Mouse (Mus musculus) cerebellum, adult 8-10 months (tissue): Measurements from ENCODE around the gene Npw.
A peak's percentile ranks its signal among the peaks of the same experiment; 100 is the strongest.

Experiments used
- DNase-seq: peaks from one replicate; pipeline ENCODE4 v3.0.0; 2022

The Npw gene

GRCm38 (mm10) chr17:24658017-24658758, at the start of gene Npw:
Gene Npw, minus strand, starts transcription at chr17:24658457.
- no peak for DNase-seq

GRCm38 (mm10) chr17:24707801-24708425, 49.7 kb upstream of the Npw start:
- DNase-seq = no peak

- peak; percentile 91 for DNase-seq
Observed at GRCm38 (mm10) chr17:24706982-24707800, 48.9 kb upstream of the Npw start, which contains the start of gene Tbl3. Gene Tbl3, minus strand, starts transcription at chr17:24707660.

- no peak for DNase-seq
Observed at GRCm38 (mm10) chr17:24705821-24706220, 47.6 kb upstream of the Npw start.

- no peak for DNase-seq
Observed at GRCm38 (mm10) chr17:24701251-24701650, 43.0 kb upstream of the Npw start.

DNA sequence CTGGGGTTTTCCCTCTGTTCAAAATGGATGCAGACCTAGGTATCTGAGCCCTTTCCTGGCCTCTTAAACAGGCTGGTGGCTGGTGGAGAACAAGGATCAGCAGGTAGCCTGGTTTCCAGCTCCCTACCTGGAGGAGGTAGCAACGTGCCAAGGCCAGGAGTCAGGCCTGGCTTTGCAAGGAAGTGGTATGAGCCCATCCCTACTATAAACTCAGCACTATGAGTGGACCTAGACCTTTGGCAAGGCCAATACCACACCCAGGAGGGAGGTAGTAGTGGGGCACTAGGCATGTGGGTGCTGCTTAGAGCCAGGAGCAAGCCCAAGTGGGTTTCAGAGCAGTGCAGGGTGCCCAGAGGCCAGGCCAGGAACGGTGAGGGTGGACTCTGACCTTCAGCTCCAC, 41.2 kb upstream of the Npw start:
- DNase-seq = no peak

- no peak for DNase-seq
Observed at GRCm38 (mm10) chr17:24698715-24699114, 40.5 kb upstream of the Npw start.

GRCm38 (mm10) chr17:24697985-24698384, 39.7 kb upstream of the Npw start:
- DNase-seq = no peak

GRCm38 (mm10) chr17:24696011-24696697, 37.9 kb upstream of the Npw start, which contains the start of the genes Gfer and Noxo1:
Gene Gfer, minus strand, starts transcription at chr17:24696156.
Gene Noxo1, plus strand, starts transcription at chr17:24696234.
- peak; percentile 77 for DNase-seq

DNA sequence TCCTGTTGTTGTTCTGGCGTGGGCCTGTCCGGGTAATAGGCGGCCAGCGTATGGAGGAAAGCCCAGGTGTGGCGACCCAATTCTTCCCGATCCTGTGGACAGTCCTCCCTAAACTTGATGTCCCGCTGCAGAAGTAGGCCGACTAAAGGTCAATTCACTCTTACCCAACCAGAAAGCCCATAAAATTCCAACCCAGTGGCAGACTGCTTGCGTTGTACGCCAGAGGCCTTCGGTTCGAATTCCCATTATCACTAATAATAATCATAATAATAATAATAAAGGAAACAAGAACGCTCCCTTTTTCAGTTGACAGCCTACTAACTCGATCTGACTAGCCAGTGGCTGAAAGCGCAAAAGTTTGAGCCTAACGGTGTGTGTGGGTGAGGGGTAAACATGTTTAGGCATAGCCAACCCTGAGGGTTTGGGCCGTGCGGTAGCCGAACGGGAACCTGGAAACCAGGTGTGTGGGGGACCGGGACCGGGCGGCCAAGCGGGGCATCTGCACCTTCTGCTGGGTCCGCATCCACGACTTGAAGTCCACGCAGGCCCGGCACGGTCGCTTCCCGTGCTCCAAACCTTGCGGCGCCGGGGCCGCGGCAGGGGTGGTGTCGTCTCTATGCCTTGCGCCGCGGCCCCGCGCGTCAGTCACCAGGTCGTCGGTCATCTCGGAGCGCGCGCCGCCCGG, 37.2 kb upstream of the Npw start:
- DNase-seq = no peak

DNA sequence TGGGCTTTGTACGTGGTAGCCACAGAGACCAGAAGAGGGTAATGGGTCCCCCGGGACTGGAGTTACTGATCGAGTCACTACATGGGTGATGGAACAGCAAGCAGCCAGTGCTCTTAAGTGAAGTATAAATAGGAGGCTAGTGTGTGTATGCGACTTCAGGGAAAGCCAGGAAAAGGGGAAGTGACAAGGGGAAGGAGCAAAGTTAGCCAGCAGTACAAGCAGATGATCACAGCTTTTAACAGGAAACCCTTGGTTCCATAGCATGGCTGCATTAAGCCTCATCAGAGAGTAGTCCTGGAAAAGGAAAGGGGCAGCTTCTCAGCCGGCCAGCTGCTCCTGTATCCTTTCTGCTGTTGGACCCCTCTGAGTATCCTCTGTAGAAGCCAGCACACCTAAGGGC, 34.1 kb upstream of the Npw start:
- DNase-seq = no peak

- peak; percentile 60 for DNase-seq
Observed at GRCm38 (mm10) chr17:24689251-24690081, 31.2 kb upstream of the Npw start, which contains the start of gene Syngr3. Gene Syngr3, minus strand, starts transcription at chr17:24689955.

GRCm38 (mm10) chr17:24687599-24687998, 29.3 kb upstream of the Npw start:
- no peak for DNase-seq

DNA sequence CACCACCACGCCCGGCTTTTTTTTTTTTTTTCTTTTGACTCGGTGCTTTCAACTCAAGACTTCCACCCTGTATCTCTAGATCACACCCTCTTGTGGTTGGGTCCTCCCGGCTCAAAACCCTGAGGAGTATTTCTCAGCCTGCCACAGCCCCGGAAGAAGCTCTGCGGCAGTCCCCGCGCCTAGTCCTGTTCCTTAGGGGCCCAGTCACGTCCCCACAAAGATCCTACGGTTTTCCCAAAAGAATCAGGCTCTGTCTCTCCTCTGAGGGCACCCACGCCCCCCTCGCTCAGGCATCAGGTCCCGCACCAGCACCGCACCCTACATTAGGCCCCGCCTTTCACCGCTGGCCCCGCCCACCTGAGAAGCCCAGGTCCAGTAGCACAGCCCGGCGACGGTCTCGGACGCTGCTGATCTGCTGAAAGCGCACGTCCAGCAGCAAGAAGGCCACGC, 28.9 kb upstream of the Npw start:
- DNase-seq = no peak

- no peak for DNase-seq
Observed at GRCm38 (mm10) chr17:24686514-24686913, 28.3 kb upstream of the Npw start.

- DNase-seq = no peak
Observed at GRCm38 (mm10) chr17:24677500-24678080, 19.3 kb upstream of the Npw start.

GRCm38 (mm10) chr17:24676877-24677276, 18.6 kb upstream of the Npw start:
- DNase-seq = no peak

DNA sequence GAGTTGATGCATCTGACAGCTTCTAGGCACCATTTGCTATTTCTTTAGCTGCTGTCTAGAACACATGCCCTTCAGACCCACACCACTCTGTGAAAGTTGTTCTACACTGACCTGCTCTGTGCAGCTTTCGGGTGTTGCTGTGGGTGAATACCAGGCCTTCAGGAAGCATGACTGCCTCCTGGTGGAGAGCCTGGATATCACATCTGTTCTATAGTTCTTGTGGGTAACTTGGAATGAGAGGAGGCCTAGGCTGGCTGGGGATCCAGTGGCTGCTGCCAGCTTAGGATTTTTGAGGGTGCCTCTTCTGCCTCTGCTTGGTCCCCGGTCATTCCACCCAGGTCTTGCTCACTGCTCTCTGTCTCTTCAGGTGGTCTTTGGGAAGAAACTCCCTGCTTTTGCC, 17.9 kb upstream of the Npw start:
- DNase-seq = peak; percentile 71

DNA sequence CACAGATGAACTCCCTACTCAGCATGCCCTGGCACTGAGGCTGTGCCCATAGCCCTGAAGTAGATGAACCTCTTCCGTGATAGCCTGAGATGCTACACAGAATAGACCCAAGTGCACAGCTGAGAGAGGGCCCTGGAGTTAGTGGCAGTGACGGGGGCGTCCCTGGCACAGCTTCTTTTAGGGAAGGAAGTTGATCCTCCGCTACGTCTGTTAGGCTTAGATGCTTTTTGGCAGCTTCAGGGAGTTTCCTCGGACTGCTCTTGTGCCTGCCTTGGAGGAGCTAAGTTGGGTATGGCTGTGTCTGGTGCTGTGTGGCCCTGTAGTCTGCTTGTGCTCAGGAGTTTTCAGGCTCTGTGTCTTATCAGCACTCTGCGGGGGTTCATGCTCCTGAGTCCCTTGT, 16.0 kb upstream of the Npw start:
- no peak for DNase-seq

GRCm38 (mm10) chr17:24672141-24672540, 13.9 kb upstream of the Npw start:
- no peak for DNase-seq

DNA sequence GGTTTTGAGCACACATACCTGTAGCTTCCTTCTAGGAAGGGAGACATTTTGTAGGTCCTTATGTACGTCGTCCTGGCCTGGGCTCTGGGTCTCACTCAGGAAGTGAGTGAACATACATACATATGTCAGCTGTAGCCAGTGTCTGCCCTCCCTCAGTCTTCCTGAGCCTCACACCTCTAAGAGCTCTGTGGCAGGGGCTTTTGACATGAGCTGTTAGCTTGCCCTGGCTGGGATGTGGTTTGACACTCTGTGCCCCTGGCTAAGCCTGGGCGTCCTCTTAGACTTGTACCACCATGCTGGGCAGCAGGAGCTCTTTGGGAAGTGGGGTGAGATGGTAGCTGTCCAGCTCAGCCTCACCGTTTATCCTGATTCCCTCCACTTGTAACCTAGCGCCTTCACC, 13.1 kb upstream of the Npw start:
- no peak for DNase-seq
